Mouse (Mus musculus): ENCODE data around the gene Ndufa1. TPM values are rescaled to one million over a fixed set of nuclear protein-coding genes. Genes with fewer than 3 reads are reported as not detected.
"Not testable (repeated sequence)": the region's sequence is repeated elsewhere in the genome, so short reads cannot be mapped to it uniquely, and the experiment has no call there.

Ndufa1 gene
- polyA plus RNA-seq, 1 experiment from 2014 or later = 448 TPM

DNA sequence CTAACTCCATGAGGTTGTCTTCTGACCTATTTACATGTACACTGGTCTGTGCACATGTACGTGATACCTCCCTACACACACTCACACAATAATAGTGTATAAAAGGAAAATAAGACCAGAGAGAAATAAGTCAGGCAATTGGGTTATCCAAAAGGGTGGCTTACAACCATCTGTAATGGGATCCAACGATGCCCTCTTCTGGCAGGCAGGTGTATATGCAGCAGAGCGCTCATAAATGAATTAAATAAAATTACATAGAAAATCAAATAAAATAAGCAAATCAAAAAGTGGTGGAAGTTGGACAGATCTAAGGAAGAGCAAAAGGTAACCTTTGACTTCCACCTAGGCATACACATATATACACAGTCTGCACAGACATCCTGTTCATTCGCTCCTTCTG, 33.1 kb downstream of the Ndufa1 start:
- Histone ChIP-seq H3K4me3 (replicated peaks) (no peak overlapping the region), H3K4me2 (replicated peaks) (no peak overlapping the region), H3K27me3 (no peaks in the 10 kb centered on the region), H3K27ac (replicated peaks) (no peak overlapping the region), H3K9me3 (replicated peaks) (no peaks in the 10 kb centered on the region), H3K36me3 (no peaks in the 10 kb centered on the region), H3K9ac (no peak overlapping the region), H3K4me1 (no peaks in the 10 kb centered on the region)
- WGBS = 62% methylated on average over 4 of the region's 4 CpGs
- no peak for ATAC-seq (ENCODE audit: insufficient number of reproducible peaks, low FRiP score, low TSS enrichment, low read depth)

DNA sequence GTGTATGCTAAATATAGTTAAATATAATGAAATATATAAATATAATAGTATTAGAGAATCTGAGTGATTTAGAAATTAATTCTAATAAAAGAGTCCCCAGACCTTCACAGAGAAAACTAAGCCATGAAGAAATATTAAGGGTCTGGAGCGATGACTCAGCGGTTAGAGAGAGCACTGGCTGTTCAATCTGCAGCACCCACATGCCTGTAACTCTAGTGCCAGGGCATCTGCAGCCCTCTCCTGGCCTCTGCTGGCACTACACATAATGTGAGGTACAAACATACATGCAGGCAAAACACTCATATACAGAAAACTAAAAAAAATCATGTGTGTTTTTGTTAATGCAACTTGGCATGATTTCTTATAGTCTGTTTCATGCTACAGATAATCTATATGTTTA, 46.0 kb downstream of the Ndufa1 start:
- H3K4me2 ChIP-seq (replicated peaks) = no peak overlapping the region
- H3K4me3 ChIP-seq (replicated peaks) = no peak overlapping the region
- ATAC-seq (ENCODE audit: insufficient number of reproducible peaks, low FRiP score, low TSS enrichment, low read depth) = no peak
- H3K9ac ChIP-seq = no peak overlapping the region
- 0 out of 2 replicates have a peak, but pooled peaks cover 4% of the 10 kb centered on the region for H3K36me3 ChIP-seq
- no peaks in the 10 kb centered on the region for H3K9me3 ChIP-seq (replicated peaks)
- no peak overlapping the region for H3K27ac ChIP-seq (replicated peaks)
- no peaks in the 10 kb centered on the region for H3K27me3 ChIP-seq
- no peaks in the 10 kb centered on the region for H3K4me1 ChIP-seq
- WGBS = 88% methylated on average over 2 of the region's 2 CpGs

DNA sequence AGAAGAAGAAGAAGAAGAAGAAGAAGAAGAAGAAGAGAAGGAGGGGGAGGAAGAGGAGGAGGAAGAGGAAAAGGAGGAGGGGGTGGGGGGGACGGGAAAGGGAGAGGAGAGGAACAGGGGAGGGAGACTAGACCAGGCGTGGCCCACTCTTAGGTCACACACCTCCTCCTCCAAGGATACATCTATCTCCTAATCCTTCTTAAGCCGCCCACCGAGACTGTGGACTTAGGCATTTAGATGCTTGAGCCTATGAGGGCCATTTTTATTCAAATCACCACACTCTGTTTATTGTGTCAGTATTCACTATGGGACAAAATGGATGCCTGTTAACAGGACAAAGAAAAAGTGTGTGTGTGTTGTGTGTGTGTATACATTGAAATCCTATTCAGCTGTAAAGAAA, 46.5 kb downstream of the Ndufa1 start:
- H3K9me3 ChIP-seq (replicated peaks); H3K4me2 ChIP-seq (replicated peaks); ATAC-seq (ENCODE audit: insufficient number of reproducible peaks, low FRiP score, low TSS enrichment, low read depth); H3K27me3 ChIP-seq; H3K4me1 ChIP-seq; H3K9ac ChIP-seq; H3K4me3 ChIP-seq (replicated peaks); H3K27ac ChIP-seq (replicated peaks); H3K36me3 ChIP-seq: not testable (repeated sequence)
- 70% methylated on average over 2 of the region's 4 CpGs for WGBS

DNA sequence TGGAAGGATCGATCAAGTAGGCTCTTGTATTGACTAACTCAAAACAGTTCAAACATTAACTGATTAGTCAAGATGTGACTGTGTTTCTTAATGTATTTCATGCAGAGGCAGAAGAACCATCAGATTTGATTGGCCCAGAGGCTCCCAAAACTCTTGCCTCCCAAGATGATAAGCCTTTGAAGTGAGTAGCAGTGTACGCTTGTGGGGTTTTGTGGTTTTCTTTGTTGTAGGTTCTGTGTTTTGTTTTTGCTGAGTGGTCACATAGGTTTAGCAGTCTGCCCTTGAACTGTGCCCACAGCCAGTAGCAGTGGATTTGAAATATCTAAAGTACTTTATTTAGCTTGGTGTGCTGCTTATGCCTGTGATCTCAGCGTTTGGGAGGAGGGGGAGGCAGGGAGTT, 49.2 kb downstream of the Ndufa1 start:
- WGBS = 65% methylated on average over 3 of the region's 3 CpGs
- no peak overlapping the region for H3K4me2 ChIP-seq (replicated peaks)
- no peak overlapping the region for H3K4me3 ChIP-seq (replicated peaks)
- H3K36me3 ChIP-seq = 0 out of 2 replicates have a peak, but pooled peaks cover 4% of the 10 kb centered on the region
- ATAC-seq (ENCODE audit: insufficient number of reproducible peaks, low FRiP score, low TSS enrichment, low read depth) = no peak
- H3K4me1 ChIP-seq = no peaks in the 10 kb centered on the region
- no peak overlapping the region for H3K9ac ChIP-seq
- H3K9me3 ChIP-seq (replicated peaks) = no peaks in the 10 kb centered on the region
- no peak overlapping the region for H3K27ac ChIP-seq (replicated peaks)
- no peaks in the 10 kb centered on the region for H3K27me3 ChIP-seq

Other genes starting within 250 kb of the Ndufa1 start
- 24.0 and 24.4 TPM in 2 replicates for gene Sept6, start 199.4 kb downstream of the Ndufa1 start, polyA plus RNA-seq (2015; fragmentation: Nextera tagmentation; extraction: Ambion mirVana)
- not detected in 2 replicates for gene Sowahd, start 142.3 kb downstream of the Ndufa1 start, polyA plus RNA-seq (2015; fragmentation: Nextera tagmentation; extraction: Ambion mirVana)
- 534 and 566 TPM in 2 replicates for gene Rpl39, start 105.8 kb downstream of the Ndufa1 start, polyA plus RNA-seq (2015; fragmentation: Nextera tagmentation; extraction: Ambion mirVana)
- gene Upf3b, start 80.8 kb downstream of the Ndufa1 start, polyA plus RNA-seq (2015; fragmentation: Nextera tagmentation; extraction: Ambion mirVana) = 16.6 and 17.6 TPM in 2 replicates
- gene Nkap, start 64.4 kb downstream of the Ndufa1 start, polyA plus RNA-seq (2015; fragmentation: Nextera tagmentation; extraction: Ambion mirVana) = 14.1 and 16.5 TPM in 2 replicates
- gene Akap14, start 22.3 kb downstream of the Ndufa1 start, polyA plus RNA-seq (2015; fragmentation: Nextera tagmentation; extraction: Ambion mirVana) = 1.2 and 1.4 TPM in 2 replicates
- 12.6 and 13.4 TPM in 2 replicates for gene Rnf113a1, start 82 bp upstream of the Ndufa1 start, polyA plus RNA-seq (2015; fragmentation: Nextera tagmentation; extraction: Ambion mirVana)
- not detected in 2 replicates for gene Gm9, start 19.9 kb upstream of the Ndufa1 start, polyA plus RNA-seq (2015; fragmentation: Nextera tagmentation; extraction: Ambion mirVana)
- gene Rhox1, start 31.1 kb upstream of the Ndufa1 start, polyA plus RNA-seq (2015; fragmentation: Nextera tagmentation; extraction: Ambion mirVana) = not detected in 2 replicates
- not detected in 2 replicates for gene Rhox2a, start 53.8 kb upstream of the Ndufa1 start, polyA plus RNA-seq (2015; fragmentation: Nextera tagmentation; extraction: Ambion mirVana)
- 0.33 TPM in 1 of 2 replicates, not detected in the other for gene Rhox3a, start 58.8 kb upstream of the Ndufa1 start, polyA plus RNA-seq (2015; fragmentation: Nextera tagmentation; extraction: Ambion mirVana)
- not detected in 2 replicates for gene Rhox4a, start 74.2 kb upstream of the Ndufa1 start, polyA plus RNA-seq (2015; fragmentation: Nextera tagmentation; extraction: Ambion mirVana)
- gene Rhox3a2, start 188.9 kb upstream of the Ndufa1 start, polyA plus RNA-seq (2015; fragmentation: Nextera tagmentation; extraction: Ambion mirVana) = not detected in 2 replicates
- 0.55 and 1.5 TPM in 2 replicates for gene Rhox4a2, start 199.7 kb upstream of the Ndufa1 start, polyA plus RNA-seq (2015; fragmentation: Nextera tagmentation; extraction: Ambion mirVana)
- not detected in 2 replicates for gene Rhox2b, start 220.9 kb upstream of the Ndufa1 start, polyA plus RNA-seq (2015; fragmentation: Nextera tagmentation; extraction: Ambion mirVana)
- gene Rhox4b, start 241.3 kb upstream of the Ndufa1 start, polyA plus RNA-seq (2015; fragmentation: Nextera tagmentation; extraction: Ambion mirVana) = 0.43 and 0.72 TPM in 2 replicates

Data from embryonic facial prominence, embryonic 15.5 days (tissue).